Comparison of ENCODE assay signal across 10 mouse cellular contexts in the genomic region with DNA sequence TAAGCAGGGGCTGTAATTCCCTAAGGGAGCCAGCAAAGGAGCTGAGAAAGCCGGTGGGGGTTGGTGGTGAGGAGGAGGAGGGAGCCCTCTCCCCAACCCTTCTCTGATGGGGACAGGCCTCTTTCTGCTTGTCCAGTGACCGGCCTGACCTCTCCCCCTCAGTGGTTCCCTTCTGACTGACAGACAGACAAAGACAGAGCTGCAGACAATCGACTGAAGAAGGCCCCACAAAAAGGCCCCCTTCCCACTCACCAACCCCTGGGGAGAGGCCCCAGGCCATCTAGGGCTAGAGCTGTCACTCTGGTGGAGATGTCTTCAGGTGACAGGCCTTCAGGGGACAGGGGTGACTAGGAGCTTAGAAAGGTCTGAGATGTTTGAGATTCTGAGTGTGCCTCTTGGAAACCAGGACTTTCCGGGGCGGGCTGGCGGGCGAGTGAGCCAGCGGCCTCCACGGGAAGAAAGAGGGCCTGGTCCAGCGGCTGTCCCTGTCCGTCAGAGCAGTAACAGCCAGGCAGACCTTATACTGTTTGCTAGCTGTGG. TPM values are rescaled to one million over a fixed set of nuclear protein-coding genes. Genes with fewer than 3 reads are reported as not detected.
DNase-seq lines count a peak whose midpoint lies in the region; ATAC-seq and TF ChIP-seq lines count a peak whose summit lies in the region.
"Had no signal": no experiment of that assay in that cellular context is flagged by ENCODE, and none has a peak within 500 bp of the region (broad histone marks: within the 10 kb centered on the region; RNA-seq: fewer than 3 reads in every experiment).

No protein-coding gene starts in this region.

- H3K27me3 ChIP-seq in stomach, embryonic 14.5 days (ENCODE audit: control insufficient read depth, insufficient read depth, low read length): no peaks in the 10 kb centered on the region
- no peaks in the 10 kb centered on the region for H3K27me3 ChIP-seq in stomach, postnatal 0 days (ENCODE audit: control insufficient read depth, insufficient read depth, low read length)
- no peaks in the 10 kb centered on the region for H3K27me3 ChIP-seq in midbrain, embryonic 10.5 days (ENCODE audit: low read depth, poor library complexity, severe bottlenecking)

- TF ChIP-seq EP300 in stomach, postnatal 0 days (optimal IDR thresholded peaks at IDR 0.05): no peak

- H3K4me1 ChIP-seq in stomach, embryonic 14.5 days (ENCODE audit: control insufficient read depth, insufficient read depth, low read length): peaks cover 32% of the 10 kb centered on the region
- 0 out of 2 replicates have a peak, but pooled peaks cover 2% of the 10 kb centered on the region for H3K4me1 ChIP-seq in stomach, postnatal 0 days (replicated peaks; ENCODE audit: control insufficient read depth, insufficient read depth)
- H3K4me1 ChIP-seq in midbrain, embryonic 10.5 days: peaks cover 96% of the 10 kb centered on the region

- peak overlapping the region; percentile 27; the same call in 1 of the 2 replicates for H3K27ac ChIP-seq in stomach, embryonic 14.5 days (ENCODE audit: low read length)
- no peak overlapping the region for H3K27ac ChIP-seq in stomach, postnatal 0 days (replicated peaks)
- peak overlapping the region; percentile 91 for H3K27ac ChIP-seq in gastrocnemius, adult 2 months
- H3K27ac ChIP-seq in midbrain, embryonic 10.5 days (replicated peaks): peak overlapping the region; percentile 99

- H3K4me3 ChIP-seq in stomach, embryonic 14.5 days (ENCODE audit: low read depth, low read length): no peak overlapping the region
- H3K4me3 ChIP-seq in stomach, postnatal 0 days (ENCODE audit: low read depth, low read length): no peak overlapping the region
- H3K4me3 ChIP-seq in gastrocnemius, adult 2 months: peak overlapping the region; percentile 69
- peak overlapping the region; percentile 57 for H3K4me3 ChIP-seq in midbrain, embryonic 10.5 days

- TF ChIP-seq CTCF in stomach, postnatal 0 days (IDR thresholded peaks at IDR 0.05; ENCODE audit: low read depth): no peak
- no peak for TF ChIP-seq CTCF in gastrocnemius, adult 2 months (IDR thresholded peaks at IDR 0.05)

- WGBS in stomach, embryonic 14.5 days: 36% methylated on average over 11 of the region's 11 CpGs
- WGBS in stomach, postnatal 0 days: 58% methylated on average over 11 of the region's 11 CpGs
- 2% methylated on average over 11 of the region's 11 CpGs for WGBS in midbrain, embryonic 10.5 days

- no peaks in the 10 kb centered on the region for H3K9me3 ChIP-seq in stomach, embryonic 14.5 days (ENCODE audit: control insufficient read depth, low read depth, low read length)
- H3K9me3 ChIP-seq in stomach, postnatal 0 days (ENCODE audit: control insufficient read depth, low read length): no peaks in the 10 kb centered on the region
- H3K9me3 ChIP-seq in midbrain, embryonic 10.5 days (replicated peaks): no peaks in the 10 kb centered on the region

- no peak overlapping the region for H3K4me2 ChIP-seq in stomach, embryonic 14.5 days (replicated peaks; ENCODE audit: low read depth, low read length)
- H3K4me2 ChIP-seq in stomach, postnatal 0 days (replicated peaks; ENCODE audit: low read depth): no peak overlapping the region

- no peaks in the 10 kb centered on the region for H3K36me3 ChIP-seq in stomach, embryonic 14.5 days (ENCODE audit: control insufficient read depth, insufficient read depth, low read length)
- H3K36me3 ChIP-seq in stomach, postnatal 0 days (ENCODE audit: control insufficient read depth, insufficient read depth, low read length): no peaks in the 10 kb centered on the region
- H3K36me3 ChIP-seq in midbrain, embryonic 10.5 days: no peaks in the 10 kb centered on the region

- H3K9ac ChIP-seq in stomach, embryonic 14.5 days (replicated peaks; ENCODE audit: low read depth, low read length): no peak overlapping the region
- no peak overlapping the region for H3K9ac ChIP-seq in stomach, postnatal 0 days (ENCODE audit: low read length)

- intact Hi-C loops in gastrocnemius, adult 2 months (cut with DNase I): loop anchor here (5.0 kb wide), 1 partner anchor 94 kb away; no protein-coding TSS in a partner anchor

- DNase-seq in stomach, postnatal 0 days (ENCODE audit: low spot score): no peak
- DNase-seq in gastrocnemius, adult 2 months: peak; percentile 83
- DNase-seq in midbrain, embryonic 10.5 days (ENCODE audit: low spot score): peak; percentile 91
- DNase-seq in yolk sac, embryonic 10.5 days (ENCODE audit: low spot score): peak; percentile 17
- no peak for DNase-seq in lung, postnatal 25 days (ENCODE audit: low spot score)
- DNase-seq: kidney, postnatal 36 days; lung, postnatal 10 days had no signal

- no peak for ATAC-seq in stomach, embryonic 14.5 days (ENCODE audit: insufficient number of reproducible peaks, insufficient read depth, low FRiP score, low read depth)
- ATAC-seq in stomach, postnatal 0 days (ENCODE audit: low FRiP score, low TSS enrichment): no peak
- ATAC-seq in inflammation-experienced regulatory T-cells, adult 6 months: no peak
- no peak for ATAC-seq in CD4-positive, CD25-positive, alpha-beta regulatory T cell, adult 4 months

RNA-seq across cellular contexts. Expression of gene Copz2, which starts 24.0 kb away (rescaled TPM):
- 136 and 141 TPM in 2 replicates for polyA plus RNA-seq in stomach, embryonic 14.5 days (2014; fragmentation: Nextera tagmentation; extraction: Ambion mirVana)
- polyA plus RNA-seq in stomach, postnatal 0 days (2015; fragmentation: Nextera tagmentation; extraction: Ambion mirVana): 84.7 and 95.1 TPM in 2 replicates
- total RNA-seq in gastrocnemius, adult 2 months (2021): 10 to 100 TPM; 21.4 to 31.0 TPM
- polyA plus RNA-seq in midbrain, embryonic 10.5 days (2016; fragmentation: Nextera tagmentation; extraction: Ambion mirVana): 44.9 and 46.1 TPM in 2 replicates
- not detected for polyA plus RNA-seq in inflammation-experienced regulatory T-cells, adult 6 months (2017; shearing (Covaris generic))
- not detected for polyA plus RNA-seq in CD4-positive, CD25-positive, alpha-beta regulatory T cell, adult 4 months (2017; shearing (Covaris generic))

RNA-seq across cellular contexts. Expression of gene Cdk5rap3, which starts 42.6 kb away (rescaled TPM):
- polyA plus RNA-seq in stomach, embryonic 14.5 days (2014; fragmentation: Nextera tagmentation; extraction: Ambion mirVana): 65.2 and 68.7 TPM in 2 replicates
- polyA plus RNA-seq in stomach, postnatal 0 days (2015; fragmentation: Nextera tagmentation; extraction: Ambion mirVana): 61.7 and 64.9 TPM in 2 replicates
- 10 to 100 TPM; 21.5 to 24.0 TPM for total RNA-seq in gastrocnemius, adult 2 months (2021)
- polyA plus RNA-seq in midbrain, embryonic 10.5 days (2016; fragmentation: Nextera tagmentation; extraction: Ambion mirVana): 116 and 120 TPM in 2 replicates
- polyA plus RNA-seq in inflammation-experienced regulatory T-cells, adult 6 months (2017; shearing (Covaris generic)): 100 to 1,000 TPM in 1 of 3 experiments, 10 to 100 TPM in 2; 93.2 to 124 (median 96.9) TPM
- polyA plus RNA-seq in CD4-positive, CD25-positive, alpha-beta regulatory T cell, adult 4 months (2017; shearing (Covaris generic)): 100 to 1,000 TPM in 1 of 2 experiments, 10 to 100 TPM in 1; 82.3 to 119 TPM

RNA-seq across cellular contexts. Expression of gene Nfe2l1, which starts 43.9 kb away (rescaled TPM):
- polyA plus RNA-seq in stomach, embryonic 14.5 days (2014; fragmentation: Nextera tagmentation; extraction: Ambion mirVana): 30.4 and 36.4 TPM in 2 replicates
- polyA plus RNA-seq in stomach, postnatal 0 days (2015; fragmentation: Nextera tagmentation; extraction: Ambion mirVana): 32.4 and 35.6 TPM in 2 replicates
- total RNA-seq in gastrocnemius, adult 2 months (2021): 100 to 1,000 TPM; 395 to 484 TPM
- polyA plus RNA-seq in midbrain, embryonic 10.5 days (2016; fragmentation: Nextera tagmentation; extraction: Ambion mirVana): 71.9 and 78.0 TPM in 2 replicates
- 10 to 100 TPM; 17.8 to 21.4 (median 20.7) TPM for polyA plus RNA-seq in inflammation-experienced regulatory T-cells, adult 6 months (2017; shearing (Covaris generic))
- 10 to 100 TPM; 21.3 to 26.1 TPM for polyA plus RNA-seq in CD4-positive, CD25-positive, alpha-beta regulatory T cell, adult 4 months (2017; shearing (Covaris generic))

RNA-seq across cellular contexts. Expression of gene Prr15l, which starts 54.2 kb away (rescaled TPM):
- polyA plus RNA-seq in stomach, embryonic 14.5 days (2014; fragmentation: Nextera tagmentation; extraction: Ambion mirVana): 46.8 and 48.7 TPM in 2 replicates
- 112 and 116 TPM in 2 replicates for polyA plus RNA-seq in stomach, postnatal 0 days (2015; fragmentation: Nextera tagmentation; extraction: Ambion mirVana)
- total RNA-seq in gastrocnemius, adult 2 months (2021): not detected
- 0.04 and 0.05 TPM in 2 replicates for polyA plus RNA-seq in midbrain, embryonic 10.5 days (2016; fragmentation: Nextera tagmentation; extraction: Ambion mirVana)
- polyA plus RNA-seq in inflammation-experienced regulatory T-cells, adult 6 months (2017; shearing (Covaris generic)): under 1 TPM; 0.21 to 0.62 (median 0.40) TPM
- 1 to 10 TPM in 1 of 2 experiments, under 1 TPM in 1; 0.48 to 1.5 TPM for polyA plus RNA-seq in CD4-positive, CD25-positive, alpha-beta regulatory T cell, adult 4 months (2017; shearing (Covaris generic))

Comparison
In these comparisons a context has a peak if more than half of its experiments do, and no peak if none do; other contexts are left out.
1. H3K4me3 ChIP-seq: peak in gastrocnemius, adult 2 months (single experiment) and midbrain, embryonic 10.5 days (single experiment); none in stomach, embryonic 14.5 days (single experiment) and stomach, postnatal 0 days (single experiment).
2. DNase-seq: peak in gastrocnemius, adult 2 months (single experiment), midbrain, embryonic 10.5 days (single experiment) and yolk sac, embryonic 10.5 days (single experiment); none in stomach, postnatal 0 days (single experiment) and lung, postnatal 25 days (single experiment).
3. RNA of gene Copz2, which starts 24.0 kb away (polyA plus RNA-seq): 136 to 141 TPM in stomach, embryonic 14.5 days, 84.7 to 95.1 TPM in stomach, postnatal 0 days and 44.9 to 46.1 TPM in midbrain, embryonic 10.5 days; not detected in inflammation-experienced regulatory T-cells, adult 6 months and not detected in CD4-positive, CD25-positive, alpha-beta regulatory T cell, adult 4 months; every median in the first group is over 10 times any median in the second.